Mouse (Mus musculus) adrenal gland, adult (tissue): ENCODE measurements around the gene Litaf.
A peak's percentile ranks its signal among the peaks of the same experiment; 100 is the strongest.
"Not testable (repeated sequence)": the region's sequence is repeated elsewhere in the genome, so short reads cannot be mapped to it uniquely, and the experiment has no call there.

Source experiments
- DNase-seq, 2 experiments: peaks; one replicate each; pipeline ENCODE4 v3.0.0; 2022 to 2023; ENCODE audit warnings: low spot score in 1 of 2; ENCODE audit not compliant: inconsistent age in 2 of 2

The Litaf gene

GRCm38 (mm10) chr16:10960916-10961315, 105.0 kb downstream of the Litaf start:
- DNase-seq = no peak

GRCm38 (mm10) chr16:10958763-10959440, 107.1 kb downstream of the Litaf start:
- peak in 1 of 2 experiments; percentile 54 for DNase-seq

GRCm38 (mm10) chr16:10958307-10958706, 107.7 kb downstream of the Litaf start:
- DNase-seq = not testable (repeated sequence)

- peak in 1 of 2 experiments; percentile 56 for DNase-seq
Measured at GRCm38 (mm10) chr16:10957794-10958193, 108.2 kb downstream of the Litaf start.

- peak in 1 of 2 experiments; percentile 44 for DNase-seq
Measured at GRCm38 (mm10) chr16:10956938-10957685, 108.8 kb downstream of the Litaf start.

- DNase-seq = no peak
Measured at GRCm38 (mm10) chr16:10955078-10955477, 110.9 kb downstream of the Litaf start.

GRCm38 (mm10) chr16:10952881-10953280, 113.1 kb downstream of the Litaf start:
- DNase-seq = no peak

GRCm38 (mm10) chr16:10952071-10952470, 113.9 kb downstream of the Litaf start:
- no peak for DNase-seq

GRCm38 (mm10) chr16:10951581-10951980, 114.4 kb downstream of the Litaf start:
- peak; percentile 84 to 91 for DNase-seq

GRCm38 (mm10) chr16:10950539-10950938, 115.4 kb downstream of the Litaf start:
- DNase-seq = no peak

GRCm38 (mm10) chr16:10947724-10948123, 118.2 kb downstream of the Litaf start:
- DNase-seq = no peak

GRCm38 (mm10) chr16:10945381-10946127, 120.4 kb downstream of the Litaf start:
- peak; percentile 74 to 83 for DNase-seq

GRCm38 (mm10) chr16:10944545-10944944, 121.4 kb downstream of the Litaf start:
- DNase-seq = no peak

- DNase-seq = peak in 1 of 2 experiments; percentile 46
Measured at GRCm38 (mm10) chr16:10943257-10943656, 122.7 kb downstream of the Litaf start.

- DNase-seq = no peak
Measured at GRCm38 (mm10) chr16:10940661-10941060, 125.3 kb downstream of the Litaf start.

- DNase-seq = no peak
Measured at GRCm38 (mm10) chr16:10939932-10940331, 126.0 kb downstream of the Litaf start.

- no peak for DNase-seq
Measured at GRCm38 (mm10) chr16:10937497-10937896, 128.5 kb downstream of the Litaf start.

GRCm38 (mm10) chr16:10936700-10937319, 129.1 kb downstream of the Litaf start:
- no peak for DNase-seq

- DNase-seq = no peak
Measured at GRCm38 (mm10) chr16:10934047-10934446, 131.9 kb downstream of the Litaf start.

GRCm38 (mm10) chr16:10933372-10933771, 132.6 kb downstream of the Litaf start:
- peak in 1 of 2 experiments; percentile 61 for DNase-seq

GRCm38 (mm10) chr16:10927026-10927425, 138.9 kb downstream of the Litaf start:
- no peak for DNase-seq
